Mouse (Mus musculus) frontal cortex, postnatal 36 days (tissue): ENCODE measurements around the gene Krtap10-4.
"Not testable (repeated sequence)": the region's sequence is repeated elsewhere in the genome, so short reads cannot be mapped to it uniquely, and the experiment has no call there.

Source experiments
- DNase-seq, 2 experiments: peaks; one replicate each; pipeline ENCODE4 v3.0.0; 2022; ENCODE audit warnings: low spot score in 2 of 2

Gene Krtap10-4

DNA sequence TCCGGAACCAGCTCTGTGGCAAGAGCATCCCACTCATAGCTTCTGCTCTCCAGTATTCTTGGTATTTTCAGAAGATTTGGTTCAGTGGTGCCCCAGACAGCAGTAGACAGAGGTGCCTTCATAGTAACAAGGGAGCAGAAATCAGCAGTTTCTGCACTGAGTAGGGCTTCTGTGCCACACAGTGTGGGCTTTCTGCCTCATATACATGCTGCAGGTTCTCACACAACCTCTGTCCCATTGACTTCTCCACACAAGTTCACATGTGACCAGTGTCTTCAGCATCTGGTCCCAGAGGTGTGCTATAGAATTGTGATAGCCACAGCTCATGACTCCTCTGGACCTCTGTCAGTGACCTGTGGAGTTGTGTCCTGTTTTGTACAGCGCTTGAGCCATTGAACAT, 38.3 kb downstream of the Krtap10-4 start:
- DNase-seq: no peak

- peak in 1 of 2 experiments; percentile 21 for DNase-seq
These were observed 39.0 kb downstream of the Krtap10-4 start, which contains the start of gene Gm7137 for GRCm38 (mm10) chr10:77787876-77788275. Gm7137 (minus strand) TSS chr10:77788200.

DNA sequence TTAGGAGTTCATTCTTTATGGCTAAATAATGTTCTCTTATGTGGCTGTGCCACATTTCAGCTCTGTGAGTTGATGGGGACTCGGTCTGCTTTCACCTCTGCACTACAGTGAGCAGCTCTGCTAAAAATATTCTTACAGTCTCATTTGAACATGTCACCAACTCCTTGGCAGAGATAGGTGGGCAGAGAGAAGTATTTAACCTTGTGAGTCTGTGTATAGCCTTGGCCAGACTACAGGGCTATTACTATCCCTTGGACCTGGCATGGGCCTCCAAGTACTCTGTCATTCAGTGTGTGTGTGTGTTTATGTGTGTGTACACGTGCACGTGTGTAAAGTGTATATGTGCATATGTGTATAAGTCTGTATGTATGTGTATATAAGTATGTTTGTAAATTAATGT, 43.5 kb downstream of the Krtap10-4 start:
- DNase-seq: not testable (repeated sequence)

DNA sequence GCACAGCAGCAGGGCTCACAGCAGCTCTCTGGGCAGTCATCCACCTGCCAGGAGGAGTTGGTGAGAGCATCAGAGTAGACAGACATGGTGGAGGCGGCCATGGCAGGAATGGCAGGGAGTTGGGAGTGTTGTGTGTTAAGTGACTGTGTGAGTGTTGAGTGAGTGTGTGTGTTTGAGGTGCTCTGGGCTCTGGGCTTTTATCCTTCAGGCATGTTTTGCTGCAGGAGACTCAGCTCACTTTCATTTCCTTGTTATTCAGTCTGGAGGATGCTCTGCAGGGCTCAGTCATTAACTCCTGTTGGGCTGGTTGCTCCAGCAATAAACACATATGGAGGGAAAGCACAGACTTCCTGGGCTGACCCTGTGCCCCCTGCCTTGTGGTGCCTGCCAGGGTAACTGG, 44.5 kb downstream of the Krtap10-4 start, which contains the start of gene Gm3250:
Gm3250 (minus strand) TSS at position 101 of the 400 bp plus-strand sequence.
- not testable (repeated sequence) for DNase-seq

- not testable (repeated sequence) for DNase-seq
These were observed 50.1 kb downstream of the Krtap10-4 start, which contains the start of gene Gm7138 for GRCm38 (mm10) chr10:77776844-77777243. Gm7138 (minus strand) TSS chr10:77776944.
